Mouse (Mus musculus) heart, adult 2 months (tissue): ENCODE measurements at regions not wholly inside any gene's neighbourhood (a gene's known extent, or its start where the extent isn't known, plus 50 kb on each side); places are given as distances from the start of the nearest gene placed in this dataset.

Experiments
- CTCF ChIP-seq: fragments of 200-600 bp; IDR thresholded peaks from 2 replicates; pipeline ENCODE4 v1.8.1; 2022; ENCODE audit warnings: antibody characterized with exemption, mild to moderate bottlenecking, moderate library complexity
- EP300 ChIP-seq: fragments of 200-500 bp; IDR thresholded peaks from 2 replicates; pipeline ENCODE4 v1.6.1; 2011; ENCODE audit warnings: low read depth, low read length, control low read depth; ENCODE audit not compliant: insufficient read depth
- POLR2A ChIP-seq: fragments of 200-500 bp; IDR thresholded peaks from 2 replicates; pipeline ENCODE4 v1.6.1; 2011; ENCODE audit warnings: mild to moderate bottlenecking, low read depth, low read length, control low read depth; ENCODE audit not compliant: insufficient read depth

- TF ChIP-seq CTCF (no peak), POLR2A (no peak), EP300 (no peak)
These were observed 396.8 kb upstream of the Ptbp2 start for GRCm38 (mm10) chr3:120180931-120181610.
